Mouse (Mus musculus): Measurements from ENCODE around the gene Olfr237-ps1.

DNA sequence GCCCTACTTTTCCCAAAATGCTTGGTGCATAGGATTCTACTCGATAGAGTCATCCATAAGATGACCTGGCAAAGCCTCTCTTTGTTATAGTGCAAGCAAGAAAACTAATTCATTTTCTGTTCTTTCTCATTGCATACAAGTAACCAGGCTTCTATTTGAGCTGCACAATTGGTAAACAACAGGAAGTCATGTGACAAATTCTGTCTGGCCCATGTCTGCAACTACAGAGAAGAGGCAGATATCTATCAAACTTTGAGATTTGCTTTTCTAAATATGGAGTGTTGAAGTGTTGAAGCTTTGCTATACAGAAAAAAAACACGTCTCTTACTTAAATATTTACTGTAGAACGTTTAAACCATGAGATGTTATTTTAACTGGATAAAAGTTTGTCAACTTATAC lies 51.7 kb downstream of the Olfr237-ps1 start:
- TF ChIP-seq CTCF (IDR thresholded peaks at IDR 0.05; ENCODE audit: borderline replicate concordance, control insufficient read depth, extremely low read depth, insufficient read depth, low read length, poor library complexity) (no peak), POLR2A (IDR thresholded peaks at IDR 0.05; ENCODE audit: control insufficient read depth, extremely low read depth, insufficient read depth, low read length, poor library complexity) (no peak)
